Mouse (Mus musculus): Measurements from ENCODE around the gene Sppl3.

Gene Sppl3

DNA sequence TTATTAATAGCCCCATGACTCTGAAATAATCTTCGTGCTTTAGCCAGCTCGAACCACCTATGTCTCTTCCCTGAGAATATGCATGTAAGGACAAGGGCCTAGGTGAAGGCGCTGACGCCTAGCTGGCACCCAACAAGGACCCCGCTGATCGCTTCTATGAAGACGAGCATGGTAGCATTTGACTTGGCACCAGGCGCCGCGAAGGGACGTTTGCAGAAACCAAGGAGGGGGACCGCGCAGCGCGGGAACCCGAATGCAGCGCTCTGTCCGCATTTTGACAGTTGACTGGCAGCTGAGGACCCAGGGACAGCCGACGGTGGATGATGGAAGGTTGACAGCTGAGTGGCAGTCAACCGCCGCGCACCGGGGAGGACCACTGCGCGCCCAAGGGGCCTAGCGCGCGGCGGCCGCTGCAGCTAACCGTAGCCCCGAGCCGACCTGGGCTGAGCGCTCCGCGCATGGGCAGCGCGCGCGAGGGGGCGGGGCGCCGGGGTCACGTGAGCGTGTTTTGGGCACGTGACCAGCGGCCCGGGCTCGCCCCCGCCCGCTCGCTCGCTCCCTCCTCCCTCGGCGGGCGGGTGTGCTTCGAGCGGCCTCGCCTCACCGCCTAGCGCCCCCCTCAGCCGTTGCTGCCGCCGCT lies at the start of gene Sppl3:
Sppl3 (plus strand) TSS at position 561 of the 640 bp plus-strand sequence.
- peak; percentile 56 for DNase-seq (ENCODE audit: low spot score)

DNA sequence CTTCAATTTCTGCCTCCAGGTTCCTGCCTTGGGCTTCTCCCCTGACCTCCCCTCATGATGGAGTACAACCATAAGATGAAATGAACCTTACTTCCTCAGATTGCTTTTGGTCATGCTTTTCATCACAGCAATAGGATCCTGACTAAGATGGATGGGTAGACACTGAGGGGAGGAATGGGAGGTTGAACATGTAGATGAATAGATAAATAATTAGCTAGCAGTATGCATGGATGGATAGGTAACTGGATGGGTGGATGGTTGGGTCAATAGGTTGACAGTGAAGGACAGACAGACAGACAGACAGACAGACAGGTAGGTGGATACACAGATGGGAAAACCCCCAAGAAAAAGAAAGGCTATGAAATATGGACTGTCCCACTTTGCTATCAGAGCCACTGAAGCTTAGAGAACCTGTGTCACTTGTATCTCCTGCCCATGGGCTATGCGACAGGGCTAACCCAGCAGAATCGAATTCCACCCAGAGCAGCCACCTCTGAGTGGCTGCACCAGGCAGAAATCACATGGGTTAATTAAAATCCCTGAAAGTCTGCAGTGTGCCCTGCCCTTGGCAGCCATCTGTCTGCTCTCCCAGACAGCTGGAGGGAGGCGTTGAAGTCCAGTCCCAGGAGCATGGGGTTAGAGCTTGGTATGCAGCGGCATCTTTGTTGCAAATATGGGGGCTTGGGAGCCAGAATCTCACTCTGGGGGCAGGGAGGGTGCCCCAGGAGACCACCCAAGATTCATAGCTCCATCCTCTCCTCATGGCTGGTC lies 49.2 kb upstream of the Sppl3 start:
- no peak for DNase-seq (ENCODE audit: low spot score)

DNA sequence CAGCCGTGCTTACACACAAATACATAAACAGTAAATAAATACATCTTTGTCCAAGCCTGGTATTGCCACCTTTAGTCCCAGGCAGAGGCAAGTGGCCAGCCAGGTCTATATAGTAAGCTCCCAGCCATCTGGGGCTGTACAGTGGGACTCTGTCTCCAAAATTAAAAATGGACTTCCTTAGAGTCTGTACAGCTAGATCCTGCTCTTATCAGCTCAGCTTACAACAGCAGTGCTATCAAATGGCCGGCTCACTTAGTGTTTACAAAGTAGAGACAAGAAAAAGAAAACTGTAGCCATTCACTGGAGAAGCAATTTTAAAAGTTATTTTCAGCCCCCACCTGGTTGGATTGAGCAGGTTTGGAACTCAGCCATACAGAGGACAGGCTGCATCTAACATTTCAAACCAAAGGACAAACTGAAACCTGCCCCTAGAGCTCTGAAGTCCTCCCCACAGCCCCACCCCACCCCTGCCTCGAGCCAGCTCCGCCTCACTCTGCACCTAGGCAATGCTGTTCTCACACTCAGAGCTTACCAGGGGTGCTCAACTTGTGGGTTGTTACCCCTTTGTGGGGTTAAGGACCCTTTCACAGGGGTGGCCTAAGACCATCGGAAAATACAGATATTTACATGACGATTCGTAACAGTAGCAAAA lies 46.5 kb upstream of the Sppl3 start:
- no peak for DNase-seq (ENCODE audit: low spot score)

DNA sequence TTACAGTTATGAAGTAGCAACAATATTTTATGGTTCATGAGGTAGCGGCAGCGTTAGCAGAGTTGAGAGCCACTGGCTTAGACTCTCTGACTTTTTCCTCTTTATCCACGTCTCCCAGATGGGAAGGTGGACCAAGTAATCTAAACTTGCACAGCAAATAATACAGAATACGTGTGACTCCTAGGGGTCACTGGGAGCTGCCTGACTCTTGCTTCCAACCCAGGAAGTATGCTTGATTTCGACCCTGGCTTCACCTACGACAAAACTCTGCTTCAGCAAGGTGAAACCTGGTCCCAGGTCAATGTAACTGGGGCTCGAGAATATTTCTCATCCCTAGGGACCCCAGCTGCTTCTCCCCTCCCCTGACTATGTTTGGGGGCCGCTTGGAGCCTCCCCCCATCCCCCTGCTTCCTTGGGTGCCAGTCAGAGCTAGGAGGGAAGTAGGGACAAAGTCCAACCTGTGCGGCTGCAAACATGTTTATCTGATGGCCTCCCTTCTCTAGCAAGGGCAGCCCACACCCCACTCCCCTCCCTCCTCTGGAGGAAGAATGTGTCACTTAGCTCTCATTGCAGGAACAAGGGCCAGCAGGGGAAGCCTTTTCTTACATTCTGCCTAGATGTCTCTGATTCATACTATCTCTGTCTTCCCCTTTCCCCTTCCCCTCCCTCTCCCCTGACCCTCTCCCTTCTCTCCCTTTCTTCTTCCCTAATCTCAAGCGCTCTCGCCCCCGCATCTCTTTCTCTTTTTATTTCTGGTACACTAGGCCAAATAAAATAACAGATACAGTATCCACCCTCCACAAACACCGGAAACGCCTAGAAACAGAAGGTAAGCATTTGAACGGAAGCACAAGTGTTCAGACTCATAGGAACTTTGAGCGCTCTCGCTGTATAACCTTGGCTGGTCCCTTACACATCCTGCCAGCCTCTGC lies 45.7 kb upstream of the Sppl3 start:
- DNase-seq (ENCODE audit: low spot score) = no peak

DNA sequence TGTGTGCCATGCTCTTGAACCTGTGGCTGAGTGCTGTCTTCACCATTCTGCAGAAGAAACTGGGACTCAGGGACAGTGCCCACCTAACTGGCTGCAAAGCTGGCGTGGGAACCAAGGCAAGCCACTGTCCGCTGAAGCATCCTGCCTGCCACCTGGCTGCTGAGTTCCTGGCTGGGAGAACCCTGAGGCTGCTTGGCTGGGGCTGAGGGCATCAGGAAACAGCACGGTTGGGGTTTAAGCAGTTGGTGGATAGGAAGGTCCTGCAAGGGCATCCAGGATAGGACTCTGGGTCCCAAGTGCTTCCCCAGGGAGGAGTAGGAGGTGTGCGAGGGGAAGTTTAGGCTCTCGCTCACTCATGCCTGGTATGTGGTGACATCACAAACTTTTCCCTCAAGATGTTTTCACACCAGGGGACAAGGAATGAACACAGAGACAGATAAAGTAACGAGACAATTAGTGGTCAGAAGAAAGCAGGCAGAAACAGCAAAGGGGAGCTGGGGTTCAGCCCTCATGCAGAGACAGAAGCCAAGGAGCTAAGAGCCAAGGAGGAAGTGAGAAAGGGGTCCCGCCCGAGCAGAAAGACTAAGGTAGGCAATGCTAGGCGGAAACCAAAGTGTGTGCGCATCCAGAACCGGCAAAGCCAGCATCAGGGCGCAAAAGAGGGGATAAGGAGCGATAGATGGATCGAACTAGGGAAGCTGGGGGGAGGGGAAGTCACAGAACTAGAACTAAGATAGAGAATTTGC lies 43.2 kb upstream of the Sppl3 start:
- no peak for DNase-seq (ENCODE audit: low spot score)

DNA sequence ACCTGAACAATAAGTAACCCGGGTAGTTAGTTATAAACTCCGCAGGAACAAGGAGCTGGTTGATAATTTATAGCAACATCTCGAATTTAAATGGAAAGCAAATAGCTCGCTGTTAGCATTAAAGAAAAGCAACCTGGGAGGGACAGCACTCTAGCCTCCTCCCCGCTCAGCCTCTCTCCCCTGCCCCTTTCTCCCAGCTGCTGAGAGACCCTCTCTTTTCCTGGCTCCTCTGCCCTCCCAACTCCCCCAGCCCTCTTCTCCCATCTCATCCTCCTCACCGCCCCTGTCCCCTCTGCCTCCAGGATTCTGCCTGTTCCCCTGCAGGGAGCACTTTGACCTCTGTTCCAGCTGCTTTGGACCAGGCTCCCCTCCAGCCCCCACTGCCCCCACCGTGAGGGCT lies 42.3 kb upstream of the Sppl3 start:
- DNase-seq (ENCODE audit: low spot score) = no peak

DNA sequence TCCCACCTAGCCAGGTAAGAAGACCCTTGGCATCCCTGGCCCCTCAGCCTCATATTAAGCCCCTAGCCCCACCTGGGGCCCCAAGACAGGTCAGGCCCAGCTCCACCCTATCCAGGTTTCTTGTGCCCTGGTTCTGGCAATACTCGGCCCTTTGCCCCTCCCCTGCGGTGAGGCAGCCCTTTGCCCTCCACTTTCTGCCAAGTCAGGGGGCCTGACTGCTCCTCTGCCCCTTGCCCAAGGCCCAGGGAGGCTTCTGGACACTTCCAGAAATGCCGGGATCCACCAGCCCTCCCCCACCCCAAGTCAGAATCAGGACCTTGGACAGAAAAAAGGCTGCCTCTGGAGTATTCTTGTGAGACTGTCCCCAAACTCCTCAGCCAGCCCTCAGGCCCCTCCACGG lies 41.9 kb upstream of the Sppl3 start:
- no peak for DNase-seq (ENCODE audit: low spot score)

DNA sequence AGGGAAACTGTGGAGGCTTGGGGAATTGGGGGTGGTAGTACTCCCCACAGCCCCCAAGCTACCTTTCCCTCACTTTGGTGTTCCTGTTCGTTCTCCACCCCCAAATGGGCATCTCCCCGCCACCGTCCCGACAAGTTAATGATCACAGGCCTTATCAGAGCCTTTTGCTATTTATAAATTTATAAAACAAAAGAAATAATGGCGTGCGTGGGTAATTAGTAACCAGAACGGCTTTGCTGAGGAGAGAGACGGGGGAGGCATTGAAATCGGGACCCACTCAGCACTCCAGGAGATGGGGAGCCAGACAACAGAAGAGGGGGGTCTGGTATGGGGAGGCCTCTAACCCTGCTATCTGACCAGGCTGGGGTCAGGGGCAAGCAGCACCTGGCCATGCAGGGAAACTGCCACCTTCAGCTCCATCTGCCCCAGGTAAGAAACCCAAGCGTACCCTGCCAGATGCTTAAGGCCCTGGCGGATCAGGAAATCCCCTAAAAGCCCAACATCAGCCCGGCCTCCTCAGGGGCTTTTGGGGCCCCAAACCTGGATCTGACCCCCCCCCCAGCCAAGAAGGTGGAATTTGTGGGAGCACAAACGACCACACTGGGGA lies 41.2 kb upstream of the Sppl3 start:
- no peak for DNase-seq (ENCODE audit: low spot score)

DNA sequence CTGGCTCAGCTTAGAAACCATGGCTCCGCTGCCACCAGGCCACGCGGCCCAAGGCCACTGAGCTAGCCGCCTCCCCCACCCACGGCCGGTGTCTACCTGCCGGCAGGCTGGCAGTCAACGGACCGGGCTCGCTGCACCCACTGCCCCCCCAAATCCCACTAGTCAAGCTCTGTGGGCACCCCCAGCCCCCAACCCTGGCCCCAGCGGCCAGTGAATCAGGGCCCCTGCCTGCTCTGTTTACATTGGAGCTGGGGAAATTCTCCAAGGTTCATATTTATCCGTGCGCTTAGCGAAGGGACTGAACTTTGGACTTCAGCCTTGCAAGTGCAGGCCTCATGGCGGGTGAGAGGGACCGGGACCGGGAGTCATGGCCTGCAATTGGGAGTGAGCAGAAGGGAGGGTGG lies 40.1 kb upstream of the Sppl3 start, which contains the start of gene Hnf1a:
Hnf1a (minus strand) TSS at position 271 of the 404 bp plus-strand sequence.
- DNase-seq (ENCODE audit: low spot score) = no peak

DNA sequence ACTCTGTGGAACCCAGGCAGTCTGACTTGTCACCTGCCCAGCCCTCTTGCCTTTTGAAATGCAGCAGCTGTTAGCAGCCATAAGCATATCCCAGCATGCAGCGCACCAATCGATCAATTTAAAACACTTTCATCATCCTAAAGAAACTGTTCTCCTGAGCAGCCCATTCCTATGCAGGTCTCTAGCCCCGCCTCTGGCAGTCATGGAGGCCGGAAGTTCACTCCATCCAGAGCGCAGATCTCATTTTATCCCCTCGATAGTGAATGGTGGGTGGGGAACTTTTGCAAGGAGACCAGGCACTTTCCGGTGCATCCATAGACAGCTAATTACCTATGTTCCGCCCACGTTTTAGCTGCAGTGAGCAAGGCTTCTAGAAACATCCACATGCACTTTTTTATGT lies 38.7 kb upstream of the Sppl3 start:
- no peak for DNase-seq (ENCODE audit: low spot score)

DNA sequence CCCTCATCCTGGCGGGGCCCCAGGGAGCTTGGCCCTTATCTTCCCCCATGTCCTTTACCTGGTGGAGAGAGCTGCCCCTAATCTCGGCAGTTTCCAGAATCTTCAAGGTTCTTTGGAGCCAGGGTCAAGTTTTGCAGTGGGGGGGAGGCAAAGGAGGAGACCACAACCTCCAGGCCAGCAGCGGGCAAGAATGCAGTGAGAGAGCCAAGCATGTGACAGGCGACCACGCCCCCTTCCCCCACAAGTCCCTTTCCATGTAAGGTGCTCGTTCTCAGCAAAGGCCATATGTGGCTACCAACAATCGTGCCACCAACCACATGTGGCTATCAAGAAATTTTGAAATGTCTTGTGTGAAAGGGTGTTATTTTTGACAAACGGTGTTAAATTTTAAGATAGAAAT lies 37.8 kb upstream of the Sppl3 start:
- no peak for DNase-seq (ENCODE audit: low spot score)

DNA sequence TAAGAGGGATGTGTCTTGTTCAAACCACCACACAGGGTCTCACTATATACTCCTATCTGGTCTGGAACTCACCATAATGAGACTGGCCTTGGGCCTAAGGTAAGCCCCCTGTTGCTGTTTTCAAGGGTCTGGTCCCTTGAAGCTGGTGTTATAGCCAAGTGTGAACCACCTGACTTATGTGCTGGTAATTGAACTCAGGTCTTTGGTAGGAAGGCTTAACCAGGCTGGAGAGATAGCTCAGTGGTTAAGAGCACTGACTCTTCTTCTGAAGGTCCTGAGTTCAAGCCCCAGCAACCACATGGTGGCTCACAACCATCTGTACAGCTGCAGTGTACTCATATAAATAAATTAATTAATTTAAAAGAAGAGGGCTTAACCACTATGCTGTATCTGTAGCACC lies 34.0 kb upstream of the Sppl3 start:
- no peak for DNase-seq (ENCODE audit: low spot score)

DNA sequence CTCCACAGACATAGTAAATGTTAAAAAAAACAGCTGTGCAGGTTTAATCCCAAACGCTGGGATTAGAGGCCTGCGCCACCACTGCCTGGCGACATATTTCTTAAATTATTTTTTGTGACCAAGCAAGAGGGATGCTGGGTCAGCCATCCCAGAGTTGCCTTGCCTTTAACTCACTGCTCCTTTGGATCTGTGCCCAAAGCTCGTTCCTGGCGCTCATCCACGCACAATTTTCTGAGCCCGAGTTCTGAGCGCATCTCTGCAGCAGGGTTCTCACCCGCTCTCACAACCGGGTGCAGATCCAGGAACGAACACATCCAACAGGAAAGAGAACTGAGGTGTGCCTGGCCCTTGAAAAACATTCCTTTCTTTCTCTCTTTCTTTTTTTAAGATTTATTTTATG lies 32.5 kb upstream of the Sppl3 start:
- no peak for DNase-seq (ENCODE audit: low spot score)

DNA sequence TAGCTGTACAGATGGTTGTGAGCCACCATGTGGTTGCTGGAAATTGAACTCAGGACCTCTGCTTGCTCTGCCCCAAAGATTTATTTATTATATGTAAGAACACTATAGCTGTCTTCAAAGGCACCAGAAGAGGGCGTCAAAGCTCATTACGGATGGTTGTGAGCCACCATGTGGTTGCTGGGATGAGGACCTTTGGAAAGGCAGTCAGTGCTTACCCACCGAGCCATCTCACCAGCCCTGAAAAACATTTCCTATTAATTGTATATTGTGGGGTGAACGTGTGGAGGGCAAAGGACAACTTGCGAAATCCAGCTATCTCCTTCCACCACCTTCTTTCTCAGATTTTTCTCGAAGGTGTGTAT lies 32.1 kb upstream of the Sppl3 start:
- DNase-seq (ENCODE audit: low spot score) = no peak

DNA sequence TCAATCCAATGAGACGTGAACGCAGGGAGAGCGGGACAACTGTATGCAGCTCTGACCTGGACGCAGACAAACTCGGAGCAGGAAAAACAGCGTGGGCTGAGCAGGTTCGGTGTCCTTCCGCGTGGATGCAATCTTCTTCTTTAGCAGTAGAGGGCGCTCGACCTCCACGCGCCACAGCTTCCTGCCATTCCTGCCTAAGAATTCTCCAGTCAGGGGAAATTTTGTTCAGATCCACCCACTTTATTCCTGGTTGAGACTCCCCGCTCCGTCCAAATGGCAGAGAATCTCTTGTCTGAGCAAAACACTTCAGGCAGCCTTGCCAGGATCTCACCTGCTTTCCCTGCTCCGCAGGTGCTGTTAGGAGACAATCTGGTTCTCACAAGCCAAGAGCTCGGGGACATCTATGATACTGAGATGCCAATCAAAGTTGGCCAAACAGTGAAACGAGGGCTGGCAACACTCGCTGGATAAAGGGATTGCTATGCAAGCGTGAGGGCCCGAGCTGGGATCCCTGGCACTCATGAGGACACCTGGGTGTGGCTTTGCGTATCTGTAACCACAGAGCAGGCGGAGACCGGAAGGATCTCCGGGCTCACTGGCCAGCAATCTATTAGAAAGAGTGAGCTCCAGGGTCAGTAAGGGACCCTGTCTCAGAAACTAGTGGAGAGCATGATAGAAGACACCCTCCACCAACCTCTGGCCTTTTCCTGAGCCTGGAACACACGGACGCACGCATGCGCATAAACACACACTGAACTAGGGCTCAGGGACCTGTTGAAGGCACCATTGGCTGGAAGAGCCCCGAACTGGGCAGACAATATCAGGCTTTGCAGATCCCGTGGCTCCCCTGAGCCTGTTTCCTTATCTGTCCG lies 31.5 kb upstream of the Sppl3 start:
- DNase-seq (ENCODE audit: low spot score) = peak; percentile 67

DNA sequence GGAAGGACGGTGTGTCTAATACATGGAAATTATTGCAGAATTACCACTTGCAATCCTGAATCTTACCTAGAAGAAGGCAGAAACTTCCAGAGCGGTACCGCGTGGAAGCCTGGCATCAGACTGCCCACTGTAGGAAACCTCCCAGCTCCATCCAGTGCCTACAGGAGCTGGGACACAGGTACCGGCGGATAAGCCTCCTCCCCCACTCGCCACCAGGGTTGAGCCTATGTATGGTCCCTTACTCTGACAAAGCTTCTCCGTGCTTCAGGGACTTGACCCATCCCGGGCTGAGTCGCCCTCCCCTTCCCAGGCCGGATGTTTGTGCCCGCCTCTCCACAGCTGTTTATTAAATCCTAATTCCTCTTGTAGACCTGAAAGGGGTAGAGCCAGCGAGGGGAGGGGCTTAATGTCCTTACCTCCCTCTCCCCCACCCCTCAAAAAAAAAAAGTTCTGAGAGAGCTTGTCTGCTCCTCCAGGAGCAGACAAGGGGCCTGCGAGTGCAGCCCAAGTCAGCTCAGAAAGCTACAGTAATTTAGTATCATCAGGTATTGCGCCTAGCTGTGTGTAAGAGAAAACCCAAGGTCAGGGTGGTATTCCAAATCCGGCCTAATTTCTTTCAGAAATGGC lies 30.7 kb upstream of the Sppl3 start:
- DNase-seq (ENCODE audit: low spot score) = no peak

DNA sequence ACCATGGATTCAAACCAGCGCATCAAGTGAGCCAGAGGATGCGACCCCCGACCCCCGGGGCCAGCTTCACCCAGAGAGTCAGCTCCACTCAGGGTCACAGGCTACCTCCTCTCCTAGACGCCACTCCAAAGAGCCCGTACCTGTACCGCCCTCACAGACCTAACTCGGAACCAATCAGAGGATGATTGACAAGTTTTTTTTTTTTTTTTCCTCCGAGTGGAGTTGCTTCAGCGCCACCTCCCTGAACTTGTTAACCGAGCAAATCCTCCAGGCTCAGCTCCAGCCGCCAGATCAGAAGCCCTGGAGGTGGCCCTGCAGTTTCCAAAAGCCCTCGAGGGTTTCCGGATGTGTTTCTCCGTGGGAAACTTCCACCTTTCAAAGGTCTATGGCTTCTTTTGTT lies 28.9 kb upstream of the Sppl3 start:
- DNase-seq (ENCODE audit: low spot score) = no peak

DNA sequence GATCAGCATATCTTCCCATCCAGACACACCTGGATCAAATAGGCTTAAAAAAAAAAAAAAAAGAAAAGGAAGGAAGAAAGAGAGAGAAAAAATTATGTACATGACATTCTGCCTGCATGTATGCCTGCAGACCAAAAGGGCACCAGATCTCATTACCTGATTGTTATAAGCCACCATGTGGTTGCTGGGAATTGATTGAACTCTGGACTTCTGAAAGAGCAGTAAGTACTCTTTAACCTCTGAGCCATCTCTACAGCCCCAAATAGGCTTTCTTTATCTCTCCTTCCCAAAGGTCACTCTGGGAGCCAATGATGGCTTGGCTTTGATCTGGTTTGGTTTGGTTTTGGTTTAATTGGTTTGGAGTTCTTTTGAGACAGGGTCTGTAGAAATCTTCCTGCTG lies 25.9 kb upstream of the Sppl3 start:
- no peak for DNase-seq (ENCODE audit: low spot score)

DNA sequence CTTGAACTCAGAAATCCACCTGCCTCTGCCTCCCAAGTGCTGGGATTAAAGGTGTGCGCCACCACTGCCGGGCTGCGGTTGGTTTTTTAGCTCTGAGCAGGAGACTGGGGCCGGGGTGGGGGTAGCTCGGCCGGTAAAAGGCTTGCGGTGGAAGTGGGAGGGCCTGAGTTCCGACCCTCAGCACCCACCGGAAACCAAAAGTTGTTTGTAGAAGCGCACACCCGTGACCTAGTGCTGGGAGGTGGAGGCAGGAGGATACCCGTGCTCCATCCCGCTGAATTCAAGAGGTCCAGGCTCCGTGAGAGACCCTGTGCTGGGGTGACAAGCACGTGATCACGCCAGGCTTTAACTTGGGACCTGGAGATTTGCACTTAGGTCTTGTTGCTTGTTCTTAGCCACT lies 14.5 kb upstream of the Sppl3 start:
- DNase-seq (ENCODE audit: low spot score) = no peak

DNA sequence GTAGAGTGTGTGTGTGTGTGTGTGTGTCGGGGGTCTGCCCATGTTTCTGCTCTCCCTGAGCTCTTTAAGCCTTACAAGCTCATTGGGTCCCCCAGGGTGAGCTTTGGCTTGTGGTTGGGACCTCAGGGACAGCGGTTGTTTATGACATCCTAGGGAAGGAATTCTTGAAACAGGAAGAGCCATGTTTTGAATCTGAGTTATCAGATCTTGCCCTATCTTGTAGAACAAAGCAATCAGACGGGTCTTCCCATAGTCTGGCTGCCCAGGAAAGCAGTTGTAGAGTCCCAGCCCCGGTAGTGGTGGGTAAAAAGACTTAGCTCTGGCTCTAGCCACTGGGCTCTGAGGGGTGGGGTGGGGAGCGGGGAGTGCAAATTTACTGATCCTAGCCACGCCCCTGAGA lies 13.6 kb upstream of the Sppl3 start:
- DNase-seq (ENCODE audit: low spot score) = no peak

All from layer of hippocampus, adult 9-10 months (tissue).